Mouse (Mus musculus): ENCODE results near the gene Eya2. TPM values are rescaled to one million over a fixed set of nuclear protein-coding genes. Genes with fewer than 3 reads are reported as not detected.
A peak's percentile ranks its signal among the peaks of the same experiment; 100 is the strongest.

Gene Eya2
- polyA plus RNA-seq, 1 experiment from 2014 or later, result 4.4 TPM

DNA sequence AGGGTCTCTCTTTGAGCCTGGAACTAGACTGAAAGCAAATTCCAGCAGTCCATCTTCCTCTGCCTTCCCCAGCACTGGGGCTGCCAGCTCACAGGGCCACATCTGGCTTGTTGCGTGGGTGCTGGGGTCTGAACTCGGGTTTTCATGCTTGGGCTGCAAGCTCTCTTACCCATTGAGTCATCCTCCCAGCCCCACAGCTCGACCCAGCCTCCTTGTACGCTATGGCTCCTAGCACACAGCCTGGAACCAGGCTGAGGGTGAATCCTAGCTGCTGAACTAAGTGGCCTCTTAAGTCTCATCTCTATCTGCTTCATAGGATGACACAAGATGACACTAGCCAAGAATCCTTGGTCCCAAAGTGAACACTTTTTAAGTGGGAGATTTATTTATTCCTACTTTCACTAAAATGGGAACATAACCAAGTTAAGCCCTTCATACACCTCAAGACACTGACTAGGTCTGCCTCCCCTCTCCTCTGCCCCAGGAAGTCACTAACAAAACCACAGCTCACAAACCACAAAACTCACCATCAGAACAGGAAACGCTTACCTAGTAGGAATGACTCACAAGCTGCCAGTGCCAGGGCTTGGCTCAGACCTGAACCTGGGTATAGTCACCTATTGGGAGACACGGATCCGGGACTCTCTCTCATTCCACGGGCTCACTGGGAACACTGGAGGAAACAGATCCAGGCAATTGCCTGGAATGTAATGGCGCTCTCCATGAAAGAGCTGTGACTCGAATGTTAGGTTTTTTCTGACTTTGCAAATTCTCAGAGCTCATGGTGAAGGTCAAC, 60.1 kb downstream of the Eya2 start:
- no peak overlapping the region for H3K9ac ChIP-seq (replicated peaks)
- H3K27me3 ChIP-seq, result no peaks in the 10 kb centered on the region; the same call in 1 of the 2 replicates
- peaks cover 35% of the 10 kb centered on the region for H3K4me1 ChIP-seq (replicated peaks)
- no peak overlapping the region for H3K27ac ChIP-seq
- no peak overlapping the region for H3K4me2 ChIP-seq (replicated peaks)
- H3K4me3 ChIP-seq (replicated peaks), result no peak overlapping the region
- 83% methylated on average over 10 of the region's 10 CpGs for WGBS
- no peak for ATAC-seq
- no peaks in the 10 kb centered on the region for H3K9me3 ChIP-seq
- H3K36me3 ChIP-seq, result no peaks in the 10 kb centered on the region

DNA sequence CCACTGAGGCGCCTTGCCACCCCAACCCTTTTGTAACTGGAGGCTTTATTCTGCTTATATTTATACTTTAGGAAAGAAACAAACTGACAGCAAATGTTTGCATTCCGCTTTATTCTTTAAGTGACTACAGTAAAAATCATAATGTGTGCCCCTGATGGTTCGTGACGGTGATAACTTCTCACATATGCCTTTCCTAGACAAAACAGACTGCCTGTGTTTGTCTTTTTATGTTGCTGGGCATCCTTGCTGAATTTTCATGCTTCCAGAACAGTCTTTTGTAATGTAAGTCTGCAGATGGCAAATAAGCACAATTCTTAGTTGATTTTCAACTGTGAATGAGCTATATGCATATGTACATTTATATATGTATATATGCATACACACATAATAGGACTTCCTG, 61.7 kb downstream of the Eya2 start:
- 89% methylated on average over 4 of the region's 4 CpGs for WGBS
- no peak overlapping the region for H3K9ac ChIP-seq (replicated peaks)
- H3K4me3 ChIP-seq (replicated peaks), result no peak overlapping the region
- no peak for ATAC-seq
- peaks cover 35% of the 10 kb centered on the region for H3K4me1 ChIP-seq (replicated peaks)
- H3K4me2 ChIP-seq (replicated peaks), result no peak overlapping the region
- no peaks in the 10 kb centered on the region for H3K9me3 ChIP-seq
- no peaks in the 10 kb centered on the region; the same call in 1 of the 2 replicates for H3K27me3 ChIP-seq
- H3K27ac ChIP-seq, result peak overlapping the region; percentile 51; the same call in 1 of the 2 replicates
- H3K36me3 ChIP-seq, result no peaks in the 10 kb centered on the region

- Histone ChIP-seq H3K4me2 (replicated peaks) (0 out of 2 replicates have a peak overlapping the region, but pooled peaks have one; percentile 8), H3K27ac (peak overlapping the region; percentile 51)
- WGBS, result 38% methylated on average over 6 of the region's 6 CpGs
These were observed 62.1 kb downstream of the Eya2 start for GRCm38 (mm10) chr2:165656956-165657355.

GRCm38 (mm10) chr2:165659552-165659951, 64.7 kb downstream of the Eya2 start:
- H3K36me3 ChIP-seq, result no peaks in the 10 kb centered on the region
- peaks cover 13% of the 10 kb centered on the region for H3K4me1 ChIP-seq (replicated peaks)
- no peaks in the 10 kb centered on the region for H3K9me3 ChIP-seq
- H3K27ac ChIP-seq, result no peak overlapping the region
- 84% methylated on average over 5 of the region's 5 CpGs for WGBS
- H3K4me3 ChIP-seq (replicated peaks), result no peak overlapping the region
- H3K9ac ChIP-seq (replicated peaks), result no peak overlapping the region
- no peak for ATAC-seq
- no peaks in the 10 kb centered on the region; the same call in 1 of the 2 replicates for H3K27me3 ChIP-seq
- no peak overlapping the region for H3K4me2 ChIP-seq (replicated peaks)

More at GRCm38 (mm10) chr2:165656956-165657355, 62.1 kb downstream of the Eya2 start:
- no peak for ATAC-seq
- no peaks in the 10 kb centered on the region for H3K9me3 ChIP-seq
- H3K36me3 ChIP-seq, result no peaks in the 10 kb centered on the region
- no peaks in the 10 kb centered on the region; the same call in 1 of the 2 replicates for H3K27me3 ChIP-seq
- no peak overlapping the region for H3K4me3 ChIP-seq (replicated peaks)
- H3K9ac ChIP-seq (replicated peaks), result no peak overlapping the region
- H3K4me1 ChIP-seq (replicated peaks), result peaks cover 35% of the 10 kb centered on the region

- Histone ChIP-seq H3K27me3 (no peaks in the 10 kb centered on the region), H3K27ac (no peak overlapping the region), H3K4me1 (replicated peaks) (no peaks in the 10 kb centered on the region), H3K9me3 (no peaks in the 10 kb centered on the region), H3K4me3 (replicated peaks) (no peak overlapping the region), H3K9ac (replicated peaks) (no peak overlapping the region), H3K4me2 (replicated peaks) (no peak overlapping the region), H3K36me3 (no peaks in the 10 kb centered on the region)
- WGBS, result 87% methylated on average over 7 of the region's 7 CpGs
- ATAC-seq, result no peak
These were observed 68.4 kb downstream of the Eya2 start for GRCm38 (mm10) chr2:165663266-165663665.

GRCm38 (mm10) chr2:165664648-165665047, 69.8 kb downstream of the Eya2 start:
- no peak for ATAC-seq
- H3K36me3 ChIP-seq, result no peaks in the 10 kb centered on the region
- H3K4me2 ChIP-seq (replicated peaks), result no peak overlapping the region
- WGBS, result 84% methylated on average over 7 of the region's 7 CpGs
- H3K4me3 ChIP-seq (replicated peaks), result no peak overlapping the region
- H3K27ac ChIP-seq, result no peak overlapping the region
- no peaks in the 10 kb centered on the region for H3K27me3 ChIP-seq
- no peaks in the 10 kb centered on the region for H3K9me3 ChIP-seq
- no peaks in the 10 kb centered on the region for H3K4me1 ChIP-seq (replicated peaks)
- no peak overlapping the region for H3K9ac ChIP-seq (replicated peaks)

DNA sequence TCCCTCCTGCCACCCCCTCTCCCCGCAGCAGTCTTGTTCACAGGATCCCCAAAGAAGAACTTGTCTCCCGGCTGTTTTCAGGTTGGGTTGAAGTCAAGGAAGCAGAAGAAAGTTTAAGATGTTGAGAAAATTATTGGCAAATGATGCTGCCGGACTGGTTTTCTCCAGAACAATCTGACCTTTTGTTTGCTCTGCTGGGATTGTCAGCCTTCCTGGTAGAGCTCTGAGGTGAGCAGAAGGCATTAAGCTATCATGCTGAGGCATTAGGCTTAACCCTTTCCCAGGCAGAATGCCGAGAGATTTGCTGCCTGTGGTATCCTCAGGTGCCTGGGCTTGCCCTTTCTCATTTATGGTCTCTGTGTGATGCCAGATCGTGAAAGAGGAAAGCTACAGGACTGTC, 70.3 kb downstream of the Eya2 start:
- no peak overlapping the region for H3K9ac ChIP-seq (replicated peaks)
- no peaks in the 10 kb centered on the region for H3K36me3 ChIP-seq
- H3K27ac ChIP-seq, result no peak overlapping the region
- no peak overlapping the region for H3K4me2 ChIP-seq (replicated peaks)
- 38% methylated on average over 5 of the region's 5 CpGs for WGBS
- ATAC-seq, result no peak
- no peaks in the 10 kb centered on the region for H3K27me3 ChIP-seq
- no peak overlapping the region for H3K4me3 ChIP-seq (replicated peaks)
- H3K4me1 ChIP-seq (replicated peaks), result no peaks in the 10 kb centered on the region
- H3K9me3 ChIP-seq, result no peaks in the 10 kb centered on the region

DNA sequence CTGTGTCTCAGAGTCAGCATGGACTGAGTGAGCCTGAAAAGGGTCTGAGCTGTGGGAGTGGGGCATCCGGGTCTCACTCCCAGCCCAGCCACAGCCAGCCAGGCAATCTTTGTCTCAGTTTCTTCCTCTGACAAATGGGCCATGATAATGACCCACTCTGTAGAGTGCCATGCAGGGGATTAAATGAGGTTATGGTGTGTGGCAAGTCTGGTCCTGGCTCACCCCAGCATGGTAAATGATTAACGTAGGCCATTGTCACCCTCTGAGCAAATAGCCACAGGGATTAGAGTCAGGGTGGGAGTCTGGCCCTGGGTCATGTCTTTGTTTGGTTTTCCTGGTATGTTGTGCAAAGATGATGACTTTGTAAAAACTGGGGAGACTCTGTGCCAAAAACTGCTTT, 72.3 kb downstream of the Eya2 start:
- no peak for ATAC-seq
- Histone ChIP-seq H3K36me3 (no peaks in the 10 kb centered on the region), H3K4me1 (replicated peaks) (no peaks in the 10 kb centered on the region), H3K4me2 (replicated peaks) (no peak overlapping the region), H3K27ac (no peak overlapping the region), H3K9ac (replicated peaks) (no peak overlapping the region), H3K27me3 (no peaks in the 10 kb centered on the region), H3K4me3 (replicated peaks) (no peak overlapping the region), H3K9me3 (peaks cover 1% of the 10 kb centered on the region)
- WGBS, result 74% methylated on average over 2 of the region's 2 CpGs

GRCm38 (mm10) chr2:165682719-165683118, 87.9 kb downstream of the Eya2 start:
- no peak overlapping the region for H3K27ac ChIP-seq
- H3K36me3 ChIP-seq, result no peaks in the 10 kb centered on the region
- 21% methylated on average over 4 of the region's 6 CpGs for WGBS
- H3K4me1 ChIP-seq (replicated peaks), result 0 out of 2 replicates have a peak, but pooled peaks cover 6% of the 10 kb centered on the region
- H3K4me3 ChIP-seq (replicated peaks), result no peak overlapping the region
- no peaks in the 10 kb centered on the region for H3K27me3 ChIP-seq
- H3K4me2 ChIP-seq (replicated peaks), result no peak overlapping the region
- no peak for ATAC-seq
- H3K9ac ChIP-seq (replicated peaks), result no peak overlapping the region
- H3K9me3 ChIP-seq, result no peaks in the 10 kb centered on the region

DNA sequence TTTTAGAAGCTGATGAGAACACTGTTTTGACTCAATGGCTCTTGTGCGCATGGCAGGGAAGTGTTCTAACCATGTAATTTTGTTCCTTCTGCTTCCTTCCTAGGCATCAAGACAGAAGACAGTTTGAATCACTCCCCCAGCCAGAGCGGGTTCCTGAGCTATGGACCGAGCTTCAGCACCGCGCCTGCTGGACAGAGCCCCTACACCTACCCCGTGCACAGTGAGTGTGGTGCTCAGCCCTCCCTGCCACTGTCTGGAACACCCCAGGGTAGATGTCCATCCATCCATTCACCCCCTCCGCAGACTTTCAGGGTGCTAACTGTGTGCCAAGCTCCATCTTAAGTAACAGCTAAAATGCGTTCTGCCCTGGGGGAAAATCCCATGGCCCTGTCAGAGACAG, 92.7 kb downstream of the Eya2 start:
- Histone ChIP-seq H3K27ac (no peak overlapping the region), H3K9ac (replicated peaks) (no peak overlapping the region), H3K9me3 (no peaks in the 10 kb centered on the region), H3K4me2 (replicated peaks) (no peak overlapping the region), H3K4me3 (replicated peaks) (no peak overlapping the region), H3K27me3 (no peaks in the 10 kb centered on the region), H3K4me1 (replicated peaks) (0 out of 2 replicates have a peak, but pooled peaks cover 4% of the 10 kb centered on the region), H3K36me3 (no peaks in the 10 kb centered on the region)
- ATAC-seq, result no peak
- 37% methylated on average over 8 of the region's 8 CpGs for WGBS

DNA sequence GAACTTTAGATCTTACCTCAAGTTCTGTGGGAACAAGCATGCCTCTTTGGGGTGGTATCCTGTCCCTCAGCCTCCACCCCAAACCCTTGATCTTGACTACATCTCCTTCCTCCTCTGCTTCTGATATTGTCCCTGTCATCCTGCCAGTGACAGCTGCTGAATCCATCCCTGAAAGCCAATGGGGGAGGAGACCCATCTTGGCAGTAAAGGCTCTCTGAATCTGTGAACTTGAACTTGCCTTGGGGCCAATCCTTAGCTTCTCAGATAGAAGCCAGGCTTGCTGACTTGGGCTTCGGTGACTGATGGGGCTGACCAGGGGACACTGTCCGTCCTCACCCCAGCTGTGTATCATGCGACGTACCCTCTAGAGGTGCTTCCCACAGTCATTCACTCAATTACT, 94.1 kb downstream of the Eya2 start:
- no peaks in the 10 kb centered on the region for H3K9me3 ChIP-seq
- H3K9ac ChIP-seq (replicated peaks), result no peak overlapping the region
- 90% methylated on average over 4 of the region's 4 CpGs for WGBS
- no peak for ATAC-seq
- H3K4me1 ChIP-seq (replicated peaks), result no peaks in the 10 kb centered on the region
- H3K27me3 ChIP-seq, result no peaks in the 10 kb centered on the region
- no peak overlapping the region for H3K4me3 ChIP-seq (replicated peaks)
- no peak overlapping the region for H3K27ac ChIP-seq
- no peaks in the 10 kb centered on the region for H3K36me3 ChIP-seq
- no peak overlapping the region for H3K4me2 ChIP-seq (replicated peaks)

GRCm38 (mm10) chr2:165691016-165691415, 96.2 kb downstream of the Eya2 start:
- H3K36me3 ChIP-seq, result no peaks in the 10 kb centered on the region
- no peak overlapping the region for H3K4me3 ChIP-seq (replicated peaks)
- no peak overlapping the region for H3K27ac ChIP-seq
- H3K4me2 ChIP-seq (replicated peaks), result no peak overlapping the region
- 88% methylated on average over 3 of the region's 3 CpGs for WGBS
- H3K27me3 ChIP-seq, result no peaks in the 10 kb centered on the region
- H3K9ac ChIP-seq (replicated peaks), result no peak overlapping the region
- ATAC-seq, result no peak
- no peaks in the 10 kb centered on the region for H3K4me1 ChIP-seq (replicated peaks)
- no peaks in the 10 kb centered on the region for H3K9me3 ChIP-seq

Data from midbrain, embryonic 13.5 days (tissue).